Mouse (Mus musculus) thymus, postnatal 4 days (tissue): Measurements from ENCODE around the gene Gm8237.
A peak's percentile ranks its signal among the peaks of the same experiment; 100 is the strongest.
"Not testable (repeated sequence)": the region's sequence is repeated elsewhere in the genome, so short reads cannot be mapped to it uniquely, and the experiment has no call there.

Source experiments
- DNase-seq: peaks from one replicate; pipeline ENCODE4 v3.0.0; 2021

The Gm8237 gene

GRCm38 (mm10) chr14:5880241-5880640 lies at the start of gene Gm8237:
Gene Gm8237 (minus strand): TSS chr14:5880382.
- peak; percentile 4 for DNase-seq

- DNase-seq = not testable (repeated sequence)
Observed at GRCm38 (mm10) chr14:5923276-5923675, 43.1 kb upstream of the Gm8237 start.

GRCm38 (mm10) chr14:5918330-5918942 lies 38.3 kb upstream of the Gm8237 start:
- DNase-seq = not testable (repeated sequence)

GRCm38 (mm10) chr14:5913701-5914100 lies 33.5 kb upstream of the Gm8237 start:
- DNase-seq = peak; percentile 3

GRCm38 (mm10) chr14:5879791-5880190 lies 391 bp downstream of the Gm8237 start:
- DNase-seq = not testable (repeated sequence)

- DNase-seq = not testable (repeated sequence)
Observed at GRCm38 (mm10) chr14:5879136-5879535, 1.0 kb downstream of the Gm8237 start.

GRCm38 (mm10) chr14:5855911-5856310 lies 24.3 kb downstream of the Gm8237 start:
- not testable (repeated sequence) for DNase-seq

- DNase-seq = not testable (repeated sequence)
Observed at GRCm38 (mm10) chr14:5830229-5830628, 50.0 kb downstream of the Gm8237 start, which contains the start of gene Gm3424. Gene Gm3424 (minus strand): TSS chr14:5830329.

GRCm38 (mm10) chr14:5812699-5813356 lies 67.4 kb downstream of the Gm8237 start:
- not testable (repeated sequence) for DNase-seq
